Mouse (Mus musculus) right cerebral cortex, postnatal 10 days (tissue): Measurements from ENCODE around the gene Ranbp3l.
A peak's percentile ranks its signal among the peaks of the same experiment; 100 is the strongest.

Experiments
- DNase-seq, 2 experiments: peaks; one replicate each; pipeline ENCODE4 v3.0.0; 2021; ENCODE audit warnings: low spot score in 2 of 2

The Ranbp3l gene

GRCm38 (mm10) chr15:9093598-9094365 lies 126.0 kb downstream of the Ranbp3l start:
- DNase-seq: no peak

GRCm38 (mm10) chr15:9094366-9094750 lies 126.6 kb downstream of the Ranbp3l start:
- DNase-seq: peak; percentile 70

DNA sequence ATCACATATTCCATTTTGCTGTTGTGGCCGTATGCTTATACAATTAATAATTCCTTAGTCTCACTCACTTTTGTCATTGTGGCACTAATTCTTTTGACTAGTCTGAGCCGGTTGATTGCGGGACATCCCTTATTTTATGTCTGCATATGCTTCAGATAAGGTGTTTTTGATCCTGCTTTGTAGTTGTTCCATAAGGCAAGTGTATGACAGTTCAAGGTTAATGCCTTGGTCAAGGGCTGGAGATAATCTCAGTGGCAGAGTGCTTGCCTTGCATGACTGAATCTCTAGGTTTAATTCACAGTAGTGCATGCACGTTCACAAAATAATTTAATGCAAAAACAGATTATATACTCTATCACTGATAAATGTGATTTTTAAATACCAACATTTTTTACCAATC lies 129.1 kb downstream of the Ranbp3l start:
- DNase-seq: no peak

DNA sequence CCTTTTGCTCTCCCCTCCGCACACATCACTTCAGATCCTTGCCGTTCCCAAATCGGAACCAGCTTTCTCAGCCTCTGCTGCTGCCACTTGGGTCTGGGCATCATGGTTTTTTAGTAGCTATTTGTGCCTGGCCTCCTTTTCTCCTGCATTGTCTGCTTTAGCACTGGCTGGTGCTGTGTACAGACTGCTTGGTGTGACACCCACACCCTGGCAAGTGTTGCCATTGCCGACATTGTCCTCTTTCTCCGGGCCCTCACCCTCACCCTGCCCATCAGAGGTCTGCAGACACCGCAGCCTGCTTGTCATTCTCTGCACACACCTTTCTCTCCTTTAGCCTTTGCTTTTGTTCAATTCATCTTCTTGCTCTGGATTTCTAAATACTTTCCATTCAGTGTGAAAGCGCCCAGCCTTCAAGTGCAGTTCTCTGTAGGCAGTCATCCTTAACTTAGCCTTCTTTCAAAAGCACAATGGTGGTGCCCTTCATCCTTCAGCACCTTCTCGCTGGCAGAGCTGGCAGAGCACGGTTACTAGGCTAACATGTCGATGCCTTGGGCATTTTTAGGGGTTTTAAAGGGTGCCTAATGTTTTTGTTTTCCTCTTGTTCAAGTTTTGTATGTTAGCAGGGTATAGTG lies 132.8 kb downstream of the Ranbp3l start:
- DNase-seq: peak; percentile 54 to 70

DNA sequence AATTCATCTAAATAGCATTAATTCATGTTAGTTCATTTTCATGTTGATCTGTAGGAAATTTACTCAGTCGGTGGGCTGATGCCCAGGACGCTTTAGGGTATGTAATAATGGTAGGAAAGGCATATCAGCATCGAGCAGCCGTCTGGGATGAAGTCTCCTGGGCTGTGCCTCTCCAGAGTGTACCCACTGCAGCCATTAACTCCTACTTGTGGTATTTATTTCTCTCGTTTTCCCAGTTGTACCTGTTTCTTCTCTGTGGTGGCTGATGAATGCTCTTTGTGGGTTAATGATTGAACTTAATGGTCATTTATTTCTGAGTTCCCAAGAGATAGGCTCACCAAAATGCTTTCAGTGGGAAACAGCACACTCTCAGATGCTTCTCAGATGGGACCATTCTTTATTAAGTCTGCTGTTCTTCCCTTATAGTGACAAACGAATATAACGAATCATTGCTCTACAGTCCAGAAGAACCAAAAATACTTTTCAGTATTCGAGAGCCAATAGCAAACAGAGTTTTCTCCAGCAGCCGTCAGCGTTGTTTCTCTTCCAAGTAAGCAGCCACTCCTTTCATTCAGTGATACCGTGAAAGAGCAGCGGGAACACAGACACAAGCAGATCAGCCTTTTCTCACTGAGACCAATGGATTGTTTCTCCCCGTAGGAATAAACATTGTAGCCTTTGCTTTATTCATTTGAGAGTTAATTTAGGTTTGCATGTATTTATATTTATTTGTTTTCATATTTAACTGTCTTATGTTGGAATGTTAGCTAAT lies 138.7 kb downstream of the Ranbp3l start:
- no peak for DNase-seq

DNA sequence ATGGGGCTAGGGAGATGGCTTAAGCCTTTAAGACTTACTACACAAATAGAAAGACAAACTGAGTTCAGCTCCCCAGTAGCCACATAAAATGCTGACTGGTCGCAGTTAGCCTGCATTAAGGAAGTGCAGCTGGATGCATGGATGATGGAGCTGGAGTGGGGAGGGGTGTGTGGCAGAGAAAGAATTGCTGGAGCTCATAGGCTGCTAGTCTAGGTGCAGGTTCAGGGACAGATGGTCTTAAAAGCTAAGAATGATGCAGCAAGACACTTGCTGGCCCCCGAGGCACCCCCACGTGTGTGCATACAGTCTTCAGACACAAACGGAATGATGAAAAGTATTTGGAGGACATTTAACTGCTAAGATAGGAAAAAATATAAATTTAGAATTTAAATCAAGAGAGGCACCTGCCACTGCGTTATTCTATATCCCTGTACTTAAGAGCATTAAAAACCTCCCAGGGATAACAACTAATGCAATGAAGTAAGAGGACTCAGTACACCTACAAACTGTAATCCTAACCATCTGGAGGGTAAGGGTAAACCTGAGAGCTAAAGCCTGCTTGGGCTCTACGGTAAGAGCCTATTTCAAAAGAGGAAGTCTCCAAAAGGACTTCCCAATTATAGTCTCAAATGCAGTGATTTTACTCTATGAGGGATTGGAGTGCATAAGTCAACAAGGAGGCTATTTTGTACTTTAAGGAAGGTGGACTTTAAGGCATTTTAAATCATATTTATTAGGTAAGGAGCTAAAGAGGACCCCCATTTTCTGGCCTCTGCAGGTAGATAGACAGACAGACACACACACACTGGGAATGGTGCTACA lies 143.0 kb downstream of the Ranbp3l start:
- peak in 1 of 2 experiments; percentile 14 for DNase-seq

DNA sequence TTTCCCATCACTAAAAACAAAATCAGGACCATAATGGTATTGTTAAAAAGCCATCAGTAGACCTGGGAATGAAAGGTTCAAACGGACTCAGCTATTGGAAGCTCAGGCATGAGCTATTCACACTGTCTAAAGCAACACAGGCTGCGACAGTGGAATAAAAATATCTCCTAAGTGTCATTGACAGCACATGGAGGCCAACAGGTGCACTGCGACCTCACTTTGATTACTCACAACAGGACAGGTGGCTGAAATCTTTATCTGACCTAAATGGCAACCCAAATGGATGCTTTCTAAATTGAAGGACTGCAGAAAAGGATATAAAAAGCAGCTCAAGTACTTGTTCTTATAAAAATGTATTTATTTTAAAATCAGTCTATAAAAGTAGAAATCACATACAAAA lies 143.9 kb downstream of the Ranbp3l start:
- no peak for DNase-seq

GRCm38 (mm10) chr15:9113556-9113955 lies 145.8 kb downstream of the Ranbp3l start:
- DNase-seq: peak in 1 of 2 experiments; percentile 12

DNA sequence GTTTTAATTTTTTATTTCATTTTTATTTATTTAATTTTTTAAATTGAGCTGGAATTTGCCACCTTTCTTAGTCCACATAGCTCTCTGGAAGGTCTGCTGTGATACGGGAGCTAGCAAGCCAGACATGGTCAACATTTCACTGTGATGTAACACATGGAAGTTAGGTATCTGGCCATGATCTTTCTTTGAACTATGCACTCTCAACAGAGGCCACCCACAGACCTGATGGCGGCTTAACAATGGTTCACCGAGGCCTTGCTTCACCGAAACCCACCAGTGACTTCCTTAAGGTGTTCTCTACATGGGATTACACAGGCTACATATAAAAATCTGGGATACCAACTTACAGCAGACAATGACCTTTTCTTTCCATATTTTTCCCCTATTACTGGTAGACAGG lies 146.4 kb downstream of the Ranbp3l start:
- DNase-seq: no peak

GRCm38 (mm10) chr15:9114599-9114998 lies 146.8 kb downstream of the Ranbp3l start:
- DNase-seq: no peak
